Mouse (Mus musculus): ENCODE measurements around the gene Txnrd1. TPM values are rescaled to one million over a fixed set of nuclear protein-coding genes. Genes with fewer than 3 reads are reported as not detected.

Gene Txnrd1
- total RNA-seq, 2 experiments from 2014 or later: 48.6 to 49.7 TPM

DNA sequence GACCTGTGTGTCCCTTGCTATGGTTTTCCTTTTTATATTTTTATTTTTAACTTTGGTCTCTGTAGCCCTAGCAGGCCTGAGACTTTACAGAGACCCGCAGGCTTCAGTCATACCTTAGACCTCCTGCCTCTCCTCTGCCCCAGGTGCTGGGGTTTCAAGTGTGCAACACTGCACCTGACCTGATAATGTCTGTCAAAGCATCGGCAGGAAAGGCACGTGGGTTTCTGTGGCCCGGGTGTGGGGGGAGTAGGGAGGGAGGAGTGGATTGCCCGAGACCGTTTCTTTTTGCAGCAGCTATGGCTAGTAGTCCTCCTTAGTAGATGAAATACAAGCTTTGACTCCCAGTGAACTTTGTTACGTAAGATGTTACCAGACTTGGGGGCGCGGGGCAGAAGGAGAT lies 15.8 kb upstream of the Txnrd1 start:
- no peak for DNase-seq

GRCm38 (mm10) chr10:82818661-82819060 lies 15.1 kb upstream of the Txnrd1 start:
- DNase-seq: no peak

GRCm38 (mm10) chr10:82823108-82823778 lies 10.5 kb upstream of the Txnrd1 start:
- DNase-seq: no peak

DNA sequence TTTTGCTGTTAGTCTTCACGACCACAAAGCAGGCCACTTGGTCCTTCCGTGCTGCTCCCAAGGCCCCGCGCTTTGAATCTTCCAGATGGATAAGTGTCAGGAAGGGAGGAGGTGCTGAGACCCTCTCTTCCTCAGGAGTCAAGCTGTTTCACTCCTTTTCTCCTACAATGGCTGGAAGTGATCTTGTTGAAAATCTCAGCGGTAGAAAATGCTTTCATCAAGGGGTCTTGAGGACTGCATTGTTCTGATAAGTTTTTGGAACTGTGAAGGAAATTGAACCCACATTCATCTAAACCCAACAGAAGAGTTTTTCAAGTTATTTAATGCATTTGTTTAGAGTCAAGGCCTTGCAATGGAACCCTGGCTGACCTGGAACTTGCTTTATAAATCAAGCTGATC lies 10.0 kb upstream of the Txnrd1 start:
- no peak for DNase-seq

DNA sequence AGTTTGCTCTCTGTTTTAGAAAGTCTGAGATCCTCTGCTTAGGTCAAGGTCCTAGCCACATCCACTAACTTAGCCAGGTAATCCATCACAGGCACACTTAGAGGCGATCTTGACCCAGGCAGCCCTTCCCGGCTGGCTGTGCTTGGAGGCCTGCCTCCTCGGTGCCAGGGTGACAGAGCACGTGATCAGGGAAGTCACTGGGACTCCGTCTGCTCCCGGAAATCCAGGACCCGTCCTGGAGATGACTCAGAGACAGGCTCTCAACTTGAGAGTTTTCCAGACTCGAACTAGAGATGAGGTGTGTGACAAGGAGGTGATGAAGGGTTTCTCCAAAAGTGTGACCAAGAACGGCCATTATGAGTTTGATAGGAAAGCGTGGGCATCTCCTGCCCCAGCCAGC lies 9.2 kb upstream of the Txnrd1 start:
- no peak for DNase-seq

DNA sequence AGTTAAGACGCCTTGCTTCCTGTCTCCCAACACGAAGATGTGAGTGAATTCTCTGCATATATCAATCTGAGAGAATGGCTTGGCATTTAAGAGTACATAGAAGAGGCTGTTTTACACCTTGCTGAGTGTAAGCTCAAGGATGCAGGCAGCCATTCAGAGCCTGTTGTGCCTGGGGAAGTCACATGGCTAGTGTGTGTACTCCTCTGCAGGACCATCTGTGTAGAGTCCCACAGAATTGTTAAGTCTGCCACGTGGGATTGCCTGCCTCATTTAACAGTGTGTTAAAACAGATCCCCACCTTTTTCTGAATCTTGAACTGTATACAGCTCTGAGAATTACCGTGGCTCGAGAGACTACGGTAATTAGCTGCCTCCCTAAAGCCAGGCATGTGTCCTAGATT lies 7.2 kb upstream of the Txnrd1 start:
- DNase-seq: no peak

DNA sequence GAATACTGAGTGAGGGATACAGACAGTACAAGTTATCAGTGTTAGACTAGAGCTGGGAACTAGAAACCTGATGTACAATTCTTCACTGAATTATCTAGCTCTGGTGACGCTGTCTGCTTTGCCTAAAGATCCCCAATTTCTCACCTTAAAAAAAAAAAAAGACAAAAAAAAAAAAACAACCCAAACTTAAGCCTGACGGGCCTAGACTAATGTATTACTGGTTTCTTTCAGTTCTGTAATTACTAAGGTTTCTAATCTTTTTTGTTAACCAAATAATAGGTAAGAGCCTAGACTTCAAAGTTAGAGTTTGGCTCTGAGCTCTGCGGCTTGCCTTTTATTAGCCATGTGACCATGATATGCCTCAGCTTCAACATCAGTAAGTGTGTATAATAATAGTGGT lies 2.1 kb downstream of the Txnrd1 start:
- no peak for DNase-seq

GRCm38 (mm10) chr10:82838390-82838789 lies 4.6 kb downstream of the Txnrd1 start:
- no peak for DNase-seq

DNA sequence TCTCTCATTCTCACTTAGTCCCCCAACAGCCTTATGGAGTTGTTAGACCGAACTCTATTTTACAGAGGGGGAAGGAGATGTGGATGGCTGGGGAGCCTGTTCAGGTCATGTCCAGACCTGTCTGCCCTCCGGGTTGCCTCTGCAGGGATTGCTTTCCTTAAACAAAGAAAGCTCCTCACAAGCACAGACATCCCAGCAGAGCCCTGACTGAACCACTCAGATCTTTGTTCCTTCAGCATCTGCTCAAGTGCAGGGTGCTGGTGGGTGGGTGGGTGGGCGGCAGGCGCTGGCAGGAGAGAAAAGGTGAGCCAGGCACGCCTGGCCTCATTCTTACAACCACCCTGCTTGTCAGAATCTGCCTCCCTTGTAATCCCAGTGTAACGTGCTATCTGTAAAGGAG lies 10.3 kb downstream of the Txnrd1 start:
- no peak for DNase-seq

GRCm38 (mm10) chr10:82844731-82845130 lies 11.0 kb downstream of the Txnrd1 start:
- no peak for DNase-seq

DNA sequence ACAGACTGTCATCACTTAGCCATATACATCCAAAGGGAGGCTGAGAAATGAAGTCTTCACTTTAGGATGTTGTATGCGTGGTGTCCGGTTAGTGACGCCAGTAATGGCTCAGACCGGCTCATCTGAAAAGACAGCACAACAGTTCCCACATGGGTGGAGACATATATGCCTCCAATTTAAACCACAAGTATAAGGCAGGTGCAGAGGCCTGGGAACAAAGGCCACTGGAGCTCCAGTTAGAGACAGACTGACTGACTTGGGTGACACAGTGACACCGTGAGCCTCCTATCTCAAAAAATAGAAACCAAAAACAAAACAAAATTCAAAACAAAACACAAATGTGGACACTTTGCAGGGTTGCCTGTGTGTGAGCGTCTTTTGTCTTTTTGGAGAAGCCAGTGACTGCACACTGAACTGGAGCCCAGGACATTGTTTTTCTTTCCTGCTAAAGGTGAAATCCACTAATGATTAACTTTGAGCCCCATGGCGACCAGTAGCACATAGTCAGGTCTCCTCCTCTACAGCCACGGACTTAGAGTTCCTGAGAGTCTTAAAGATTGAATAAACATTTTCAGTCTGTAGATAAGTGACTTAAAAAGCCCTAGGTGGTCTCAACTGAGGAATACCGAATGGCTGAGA lies 14.2 kb downstream of the Txnrd1 start:
- no peak for DNase-seq

GRCm38 (mm10) chr10:82849686-82850353 lies 16.1 kb downstream of the Txnrd1 start:
- DNase-seq: no peak

GRCm38 (mm10) chr10:82850354-82850752 lies 16.6 kb downstream of the Txnrd1 start:
- no peak for DNase-seq

DNA sequence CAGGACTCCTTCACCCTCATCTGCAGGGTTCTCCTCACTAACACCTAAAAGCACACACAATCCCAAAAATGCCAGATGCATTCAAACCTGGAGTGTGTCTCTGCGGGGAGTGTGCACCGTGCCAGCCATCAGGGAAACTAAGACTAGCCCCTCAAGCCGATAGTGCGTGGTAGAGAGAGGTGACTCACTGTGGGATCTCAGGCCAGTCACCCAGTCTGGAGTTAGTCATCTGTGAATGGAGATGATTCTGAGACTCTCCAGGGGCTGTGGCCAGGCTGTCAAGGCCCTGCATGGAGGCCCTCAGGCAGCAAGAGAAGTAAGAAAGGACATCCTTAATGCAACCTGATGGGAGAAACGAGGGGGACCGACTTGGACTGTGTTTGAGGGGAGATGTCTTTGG lies 18.0 kb downstream of the Txnrd1 start:
- no peak for DNase-seq

DNA sequence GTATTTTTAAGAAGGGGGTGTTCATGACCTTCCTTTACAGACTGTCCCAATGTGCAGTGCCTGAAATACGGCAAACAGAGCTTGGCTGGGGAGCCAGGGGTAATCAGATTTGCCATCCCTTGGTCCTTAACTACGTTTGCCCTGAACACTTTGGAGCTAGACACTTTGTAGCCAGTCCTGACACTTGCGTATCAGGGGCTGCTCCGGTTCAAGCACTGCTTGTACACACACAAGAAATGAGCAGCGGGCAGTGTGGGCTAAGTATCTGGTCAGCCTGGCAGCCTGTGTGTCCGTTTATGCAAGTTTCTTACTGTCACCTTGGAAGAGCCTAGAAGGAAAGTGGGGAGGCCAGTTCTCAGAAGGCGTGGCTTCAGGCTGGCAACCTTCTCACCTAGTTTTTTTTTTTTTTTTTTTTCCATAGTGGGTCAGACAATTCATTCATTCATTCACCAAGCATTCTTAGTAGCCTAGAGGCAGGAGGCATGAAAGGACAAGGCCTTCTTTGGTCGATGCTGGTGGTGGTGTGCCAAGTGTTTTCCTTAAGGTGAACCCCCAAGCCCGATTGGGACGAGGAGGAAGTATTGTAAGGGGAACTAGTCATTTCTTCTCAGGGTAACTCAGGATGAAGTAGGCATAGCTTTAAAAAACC lies 24.4 kb downstream of the Txnrd1 start:
- DNase-seq: no peak

DNA sequence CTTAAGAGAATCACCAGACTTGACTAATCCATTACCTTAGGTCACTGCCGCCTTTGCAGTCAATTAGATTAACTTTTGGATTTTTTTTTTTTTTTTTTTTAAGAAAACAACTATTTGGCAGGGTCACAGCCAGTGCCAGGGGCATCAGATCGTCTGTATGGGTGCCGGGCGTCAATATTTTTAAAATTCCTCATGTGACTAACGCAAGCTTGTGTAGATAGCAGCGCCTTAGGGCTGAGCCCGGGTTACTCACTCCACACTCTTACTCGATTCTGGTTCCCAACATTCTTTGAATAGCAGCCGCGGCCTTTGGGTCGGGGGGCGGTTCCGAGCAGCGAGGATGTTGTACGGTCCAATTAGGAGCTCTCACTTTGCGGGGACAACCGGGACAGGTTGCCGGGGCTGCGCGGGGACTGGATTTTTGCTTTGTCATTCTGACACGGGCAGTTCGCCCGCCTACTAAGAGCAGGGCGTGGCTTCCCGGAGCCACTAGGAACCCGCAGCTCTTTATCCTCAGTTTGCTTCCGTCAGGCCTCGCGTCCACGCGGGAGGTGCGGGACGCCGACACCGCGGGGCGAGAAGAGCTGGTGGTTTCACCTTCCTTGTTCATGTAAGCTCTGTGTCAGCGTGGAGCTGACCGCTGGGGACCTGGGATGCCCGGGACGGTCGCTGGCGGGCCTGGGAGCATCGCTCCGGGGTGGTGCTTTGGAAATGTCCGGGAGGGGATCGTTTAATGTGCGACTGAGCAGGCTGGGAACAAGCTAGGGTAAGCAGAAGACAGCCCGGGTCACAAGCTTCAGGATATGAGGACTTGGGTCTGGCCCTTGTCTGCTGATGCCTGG lies 25.2 kb downstream of the Txnrd1 start:
- peak; percentile 94 for DNase-seq

DNA sequence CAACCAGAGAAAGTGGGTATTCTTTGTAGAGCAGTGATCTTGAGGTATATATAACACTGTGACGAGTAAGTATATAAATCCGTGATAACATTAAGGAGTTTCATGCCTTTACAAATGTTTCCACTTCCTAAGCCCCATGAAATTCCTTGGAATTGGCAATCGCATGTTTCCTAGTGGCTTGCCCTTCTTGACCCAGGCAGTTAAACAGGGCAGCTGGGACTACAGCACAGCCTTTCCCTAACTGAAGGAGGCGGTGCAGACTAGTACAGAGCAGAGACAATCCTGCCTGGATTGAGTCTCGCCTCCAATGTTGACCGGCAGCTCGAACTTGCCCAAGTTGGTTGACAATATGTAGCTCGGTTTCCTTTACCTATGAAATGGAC lies 25.8 kb downstream of the Txnrd1 start:
- DNase-seq: no peak

DNA sequence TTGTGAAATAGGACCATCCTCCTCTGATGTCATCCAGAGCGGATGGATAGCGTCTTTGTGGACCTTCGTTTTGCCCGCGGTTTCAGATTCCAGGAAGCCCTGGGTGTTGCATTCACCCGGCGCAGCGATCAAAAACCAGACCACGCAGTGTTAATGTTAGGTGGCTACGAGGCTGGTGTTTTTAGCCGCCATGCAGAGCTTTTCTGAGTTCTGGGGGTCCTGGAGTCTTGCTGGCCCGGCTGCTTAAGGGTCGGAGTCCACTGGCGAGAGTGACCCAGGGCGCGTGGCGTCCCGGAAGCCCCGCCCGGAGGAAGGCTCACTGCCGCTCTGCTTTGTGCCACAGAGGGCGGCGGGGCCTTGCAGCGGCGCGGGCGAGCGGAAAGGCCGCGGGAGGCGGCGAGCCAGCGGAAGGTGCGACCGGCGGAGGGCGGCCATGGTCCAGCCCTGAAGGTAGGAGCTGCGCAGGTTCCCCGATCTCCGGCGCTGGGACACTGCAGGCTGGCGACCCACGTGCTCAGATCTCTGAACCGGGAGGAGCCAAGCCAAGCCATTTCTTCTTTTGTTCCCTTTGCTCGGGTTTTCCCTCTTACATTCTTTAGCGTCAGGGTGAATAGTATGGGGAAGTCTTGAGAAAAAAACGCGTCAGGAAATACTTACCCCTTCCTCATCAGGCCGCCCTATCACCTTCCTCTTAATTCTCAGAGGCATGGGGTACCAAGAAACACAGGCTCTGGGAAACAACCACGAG lies 26.6 kb downstream of the Txnrd1 start:
- peak; percentile 46 for DNase-seq

DNA sequence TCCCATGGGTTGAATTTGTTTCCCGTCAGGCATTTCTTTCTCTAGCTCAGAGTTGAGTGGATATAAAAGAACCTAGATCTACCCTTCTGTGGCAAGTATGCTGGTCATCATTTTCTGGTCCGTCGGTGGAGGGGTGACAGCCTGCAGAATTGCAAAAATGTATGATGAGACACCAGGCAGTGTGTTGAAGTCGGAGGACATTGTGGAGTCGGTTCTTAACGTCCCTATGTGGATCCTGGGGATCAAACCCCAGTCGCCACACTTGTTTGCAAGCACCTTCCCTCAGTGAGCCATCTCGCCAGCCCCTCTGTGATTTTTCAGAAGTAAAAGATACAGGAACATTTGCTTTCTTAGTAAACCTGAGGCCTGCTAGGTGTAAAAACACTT lies 27.2 kb downstream of the Txnrd1 start:
- no peak for DNase-seq

- DNase-seq: no peak
These were observed 29.4 kb downstream of the Txnrd1 start for GRCm38 (mm10) chr10:82863106-82863680.

DNA sequence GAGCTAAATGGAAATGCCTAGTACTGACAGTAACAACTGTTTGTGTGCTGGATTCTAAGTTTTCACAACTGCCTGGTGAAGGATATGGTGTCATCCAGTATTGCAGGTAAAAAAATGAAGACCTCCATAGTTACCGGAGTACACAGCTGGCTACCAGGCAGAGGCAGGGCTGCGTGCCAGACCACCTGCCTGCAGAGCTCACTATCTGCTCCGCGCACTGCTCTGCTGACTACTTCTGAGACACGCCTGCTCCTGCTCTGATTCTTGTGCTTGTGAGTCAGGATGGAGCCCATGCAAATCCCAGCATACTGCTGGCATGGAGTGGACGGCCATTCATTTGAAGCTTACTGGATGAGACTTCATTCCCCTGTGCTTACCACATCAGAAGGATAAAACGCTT lies 30.1 kb downstream of the Txnrd1 start:
- peak; percentile 31 for DNase-seq
